Mouse (Mus musculus) heart, embryonic 15.5 days (tissue): ENCODE data around the gene Dbndd2. TPM values are rescaled to one million over a fixed set of nuclear protein-coding genes. Genes with fewer than 3 reads are reported as not detected.

Experiments
- ATAC-seq: fragments of 200-750 bp; cut with Nextera tagmentation; replicated peaks from 2 replicates; pipeline ENCODE4 v1.8.0; 2017; ENCODE audit warnings: low read depth, moderate TSS enrichment; ENCODE audit not compliant: insufficient number of reproducible peaks, insufficient read depth, low FRiP score
- H3K27ac ChIP-seq: fragments of 300-500 bp; sonication (generic); 2 replicates; pipeline ENCODE4 v1.5.1; 2015; ENCODE audit warnings: mild to moderate bottlenecking, inconsistent platforms
- H3K27me3 ChIP-seq: fragments of 300-500 bp; sonication (generic); 2 replicates; pipeline ENCODE4 v1.6.1; 2015; ENCODE audit warnings: inconsistent platforms
- H3K36me3 ChIP-seq: fragments of 300-500 bp; sonication (generic); 2 replicates; pipeline ENCODE4 v1.6.1; 2015; ENCODE audit warnings: mild to moderate bottlenecking, inconsistent platforms
- H3K4me1 ChIP-seq: fragments of 300-500 bp; sonication (generic); replicated peaks from 2 replicates; pipeline ENCODE4 v1.6.1; 2015; ENCODE audit warnings: inconsistent platforms
- H3K4me2 ChIP-seq: fragments of 300-500 bp; sonication (generic); 2 replicates; pipeline ENCODE4 v1.6.1; 2015; ENCODE audit warnings: inconsistent platforms, mild to moderate bottlenecking, moderate library complexity
- H3K4me3 ChIP-seq: fragments of 300-500 bp; sonication (generic); 2 replicates; pipeline ENCODE4 v1.5.1; 2015; ENCODE audit warnings: mild to moderate bottlenecking, inconsistent platforms
- H3K9ac ChIP-seq: fragments of 300-500 bp; sonication (generic); 2 replicates; pipeline ENCODE4 v1.6.1; 2015; ENCODE audit warnings: mild to moderate bottlenecking, inconsistent platforms
- H3K9me3 ChIP-seq: fragments of 300-500 bp; sonication (generic); replicated peaks from 2 replicates; pipeline ENCODE4 v1.6.1; 2016; ENCODE audit warnings: inconsistent platforms
- WGBS: fragments of 180-500 bp; shearing (Covaris S2); methylation state at CpG from one replicate; pipeline ENCODE4 v1.1.7; 2015; ENCODE audit warnings: mixed read lengths; 5-methylcytosine and 5-hydroxymethylcytosine counted together
- polyA plus RNA-seq: library from polyadenylated mRNA; unstranded; fragments of >200 nt; fragmentation: Nextera tagmentation; extraction: Ambion mirVana; gene quantifications from 2 replicates; pipeline ENCODE4 v1.2.1, GENCODE M21; 2015

Gene Dbndd2
- polyA plus RNA-seq, 1 experiment from 2014 or later, result 8.6 TPM

- ATAC-seq, result peak; percentile 15; the same call in 1 of the 2 replicates
- Histone ChIP-seq H3K4me1 (peaks cover 55% of the 10 kb centered on the region), H3K9ac (no peak overlapping the region), H3K27me3 (no peaks in the 10 kb centered on the region; the same call in 1 of the 2 replicates), H3K27ac (peak overlapping the region; percentile 67), H3K9me3 (no peaks in the 10 kb centered on the region), H3K4me3 (no peak overlapping the region), H3K4me2 (peak overlapping the region; percentile 24), H3K36me3 (no peaks in the 10 kb centered on the region)
- 30% methylated on average over 10 of the region's 10 CpGs for WGBS
Observed at GRCm38 (mm10) chr2:164454846-164455245, 31.1 kb upstream of the Dbndd2 start.

GRCm38 (mm10) chr2:164455421-164456190 is 30.3 kb upstream of the Dbndd2 start:
- H3K9me3 ChIP-seq, result no peaks in the 10 kb centered on the region
- peaks cover 54% of the 10 kb centered on the region for H3K4me1 ChIP-seq
- H3K27ac ChIP-seq, result peak overlapping the region; percentile 67
- H3K4me3 ChIP-seq, result no peak overlapping the region
- no peak for ATAC-seq
- no peaks in the 10 kb centered on the region; the same call in 1 of the 2 replicates for H3K27me3 ChIP-seq
- no peaks in the 10 kb centered on the region for H3K36me3 ChIP-seq
- WGBS, result 63% methylated on average over 6 of the region's 6 CpGs
- no peak overlapping the region for H3K4me2 ChIP-seq
- H3K9ac ChIP-seq, result no peak overlapping the region

- Histone ChIP-seq H3K36me3 (no peaks in the 10 kb centered on the region), H3K27me3 (no peaks in the 10 kb centered on the region; the same call in 1 of the 2 replicates), H3K4me1 (peaks cover 52% of the 10 kb centered on the region), H3K4me2 (peak overlapping the region; percentile 31), H3K9me3 (no peaks in the 10 kb centered on the region), H3K27ac (peak overlapping the region; percentile 4; the same call in 1 of the 2 replicates), H3K9ac (no peak overlapping the region), H3K4me3 (no peak overlapping the region)
- WGBS, result 88% methylated on average over 1 of the region's 1 CpGs
- ATAC-seq, result no peak
Observed at GRCm38 (mm10) chr2:164456413-164456812, 29.5 kb upstream of the Dbndd2 start.

GRCm38 (mm10) chr2:164456864-164457300 is 29.0 kb upstream of the Dbndd2 start, which contains the start of gene Sys1:
TSS of gene Sys1 (plus strand) at chr2:164456964.
- Histone ChIP-seq H3K27ac (peak within 1 kb of the TSS; percentile 67; the same call in 1 of the 2 replicates), H3K27me3 (no peaks in the 10 kb centered on the region; the same call in 1 of the 2 replicates), H3K9ac (peak within 1 kb of the TSS; percentile 15; the same call in 1 of the 2 replicates), H3K36me3 (no peaks in the 10 kb centered on the region), H3K4me3 (peak within 1 kb of the TSS; percentile 19), H3K4me1 (peaks cover 51% of the 10 kb centered on the region), H3K4me2 (peak within 1 kb of the TSS; percentile 31), H3K9me3 (no peaks in the 10 kb centered on the region)
- whole genome bisulfite sequencing, result 5% methylated on average over 7 of the region's 7 CpGs
- ATAC-seq, result no peak

GRCm38 (mm10) chr2:164457942-164458341 is 28.0 kb upstream of the Dbndd2 start:
- no peaks in the 10 kb centered on the region for H3K9me3 ChIP-seq
- H3K4me1 ChIP-seq, result peaks cover 43% of the 10 kb centered on the region
- H3K4me3 ChIP-seq, result no peak overlapping the region
- WGBS, result 51% methylated on average over 7 of the region's 7 CpGs
- no peaks in the 10 kb centered on the region for H3K36me3 ChIP-seq
- no peak overlapping the region for H3K4me2 ChIP-seq
- H3K27me3 ChIP-seq, result no peaks in the 10 kb centered on the region; the same call in 1 of the 2 replicates
- no peak overlapping the region for H3K27ac ChIP-seq
- no peak overlapping the region for H3K9ac ChIP-seq
- no peak for ATAC-seq

GRCm38 (mm10) chr2:164458535-164458934 is 27.4 kb upstream of the Dbndd2 start:
- H3K4me2 ChIP-seq, result no peak overlapping the region
- no peak overlapping the region for H3K9ac ChIP-seq
- H3K9me3 ChIP-seq, result no peaks in the 10 kb centered on the region
- no peak overlapping the region for H3K27ac ChIP-seq
- H3K4me1 ChIP-seq, result peaks cover 38% of the 10 kb centered on the region
- H3K27me3 ChIP-seq, result no peaks in the 10 kb centered on the region; the same call in 1 of the 2 replicates
- H3K4me3 ChIP-seq, result no peak overlapping the region
- no peaks in the 10 kb centered on the region for H3K36me3 ChIP-seq
- ATAC-seq, result no peak
- 72% methylated on average over 8 of the region's 8 CpGs for WGBS

- Histone ChIP-seq H3K27me3 (no peaks in the 10 kb centered on the region), H3K27ac (peak within 1 kb of the TSS; percentile 83), H3K36me3 (peaks cover 14% of the 10 kb centered on the region; the same call in 1 of the 2 replicates), H3K9me3 (no peaks in the 10 kb centered on the region), H3K4me2 (peak within 1 kb of the TSS; percentile 85), H3K4me3 (peak within 1 kb of the TSS; percentile 92), H3K4me1 (peaks cover 18% of the 10 kb centered on the region), H3K9ac (peak within 1 kb of the TSS; percentile 83)
- peak; percentile 98 for ATAC-seq
- under 1% methylated on average over 79 of the region's 79 CpGs for WGBS
Observed at GRCm38 (mm10) chr2:164460745-164461551, 25.0 kb upstream of the Dbndd2 start, which contains the start of gene Gm20458. TSS of gene Gm20458 (plus strand) at chr2:164460967.

GRCm38 (mm10) chr2:164465161-164465560 is 20.7 kb upstream of the Dbndd2 start:
- no peak overlapping the region for H3K4me2 ChIP-seq
- H3K9ac ChIP-seq, result no peak overlapping the region
- peaks cover 9% of the 10 kb centered on the region for H3K4me1 ChIP-seq
- H3K4me3 ChIP-seq, result no peak overlapping the region
- no peak for ATAC-seq
- no peaks in the 10 kb centered on the region for H3K9me3 ChIP-seq
- peaks cover 14% of the 10 kb centered on the region; the same call in 1 of the 2 replicates for H3K36me3 ChIP-seq
- no peak overlapping the region for H3K27ac ChIP-seq
- no peaks in the 10 kb centered on the region for H3K27me3 ChIP-seq

- no peaks in the 10 kb centered on the region for H3K27me3 ChIP-seq
- no peak overlapping the region for H3K27ac ChIP-seq
- no peak for ATAC-seq
- H3K36me3 ChIP-seq, result peaks cover 14% of the 10 kb centered on the region; the same call in 1 of the 2 replicates
- no peak overlapping the region for H3K9ac ChIP-seq
- H3K4me3 ChIP-seq, result no peak overlapping the region
- no peaks in the 10 kb centered on the region for H3K9me3 ChIP-seq
- WGBS, result 61% methylated on average over 5 of the region's 5 CpGs
- H3K4me2 ChIP-seq, result no peak overlapping the region
- peaks cover 6% of the 10 kb centered on the region for H3K4me1 ChIP-seq
Observed at GRCm38 (mm10) chr2:164466787-164467186, 19.1 kb upstream of the Dbndd2 start.

- no peak overlapping the region for H3K4me2 ChIP-seq
- H3K4me3 ChIP-seq, result no peak overlapping the region
- no peak for ATAC-seq
- H3K9me3 ChIP-seq, result no peaks in the 10 kb centered on the region
- H3K27ac ChIP-seq, result no peak overlapping the region
- H3K4me1 ChIP-seq, result 0 out of 2 replicates have a peak, but pooled peaks cover 3% of the 10 kb centered on the region
- H3K9ac ChIP-seq, result no peak overlapping the region
- H3K36me3 ChIP-seq, result peaks cover under 1% of the 10 kb centered on the region; the same call in 1 of the 2 replicates
- no peaks in the 10 kb centered on the region for H3K27me3 ChIP-seq
- WGBS, result 27% methylated on average over 10 of the region's 10 CpGs
Observed at GRCm38 (mm10) chr2:164470254-164470653, 15.7 kb upstream of the Dbndd2 start.

- ATAC-seq, result no peak
- H3K9ac ChIP-seq, result no peak within 1 kb of the TSS
- 79% methylated on average over 6 of the region's 6 CpGs for WGBS
Observed at GRCm38 (mm10) chr2:164473624-164474023, 12.3 kb upstream of the Dbndd2 start, which contains the start of gene Trp53tg5. TSS of gene Trp53tg5 (minus strand) at chr2:164473724.

More at GRCm38 (mm10) chr2:164473624-164474023, 12.3 kb upstream of the Dbndd2 start, which contains the start of gene Trp53tg5:
- Histone ChIP-seq H3K9me3 (no peaks in the 10 kb centered on the region), H3K4me1 (no peaks in the 10 kb centered on the region), H3K4me2 (no peak within 1 kb of the TSS), H3K27ac (no peak within 1 kb of the TSS), H3K36me3 (no peaks in the 10 kb centered on the region; the same call in 1 of the 2 replicates), H3K27me3 (no peaks in the 10 kb centered on the region), H3K4me3 (no peak within 1 kb of the TSS)
